Mouse (Mus musculus) testis, adult 2 months (tissue): Measurements from ENCODE around the gene Kcnk4.

Experiments
- CTCF ChIP-seq: fragments of 200-500 bp; IDR thresholded peaks from 2 replicates; pipeline ENCODE4 v1.5.1; 2012; ENCODE audit warnings: low read depth, mild to moderate bottlenecking, inconsistent platforms, low read length, moderate library complexity; ENCODE audit not compliant: control insufficient read depth, insufficient read depth, insufficient replicate concordance
- POLR2A ChIP-seq: fragments of 200-500 bp; IDR thresholded peaks from 2 replicates; pipeline ENCODE4 v1.6.1; 2012; ENCODE audit warnings: low read depth, mild to moderate bottlenecking, inconsistent platforms, low read length, moderate library complexity; ENCODE audit not compliant: control insufficient read depth

DNA sequence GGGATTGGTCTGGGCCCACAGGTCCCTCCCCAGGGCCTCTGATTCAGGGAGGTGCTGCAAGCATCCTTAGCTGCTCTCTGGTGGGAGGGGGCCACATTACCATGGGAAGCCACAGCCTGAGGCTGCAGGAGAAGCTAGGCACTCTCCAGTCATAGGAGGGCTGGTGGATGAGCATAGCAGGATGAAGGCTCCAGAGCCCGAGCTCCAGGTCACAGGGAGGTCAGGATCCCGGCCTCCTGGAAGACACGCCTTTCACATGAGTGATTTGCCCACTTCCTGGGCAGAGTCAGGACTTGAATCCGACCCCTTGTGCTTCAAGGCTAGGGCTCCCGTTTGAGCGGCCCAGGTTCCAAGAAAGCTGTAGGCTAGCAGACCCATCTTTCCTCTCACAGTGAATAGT, 37.3 kb upstream of the Kcnk4 start:
- TF ChIP-seq POLR2A (no peak), CTCF (no peak)
